Mouse (Mus musculus): ENCODE results near the gene Ick. TPM values are rescaled to one million over a fixed set of nuclear protein-coding genes. Genes with fewer than 3 reads are reported as not detected.
A peak's percentile ranks its signal among the peaks of the same experiment; 100 is the strongest.

Ick gene
- total RNA-seq, 1 experiment = 5.4 TPM

- H3K9me3 ChIP-seq (ENCODE audit: control insufficient read depth, insufficient read depth, low read depth, low read length) = no peaks in the 10 kb centered on the region
- in situ Hi-C loops (cut with MboI; ENCODE audit: low sequenced_read_pairs in 2 of 2, unreplicated experiment in 2 of 2) = no loop called here
- no peaks in the 10 kb centered on the region for H3K36me3 ChIP-seq (ENCODE audit: control insufficient read depth, insufficient read depth, low read length, poor library complexity, severe bottlenecking)
- H3K4me3 ChIP-seq (ENCODE audit: insufficient read depth in 1 of 2, low read depth in 1 of 2, low read length in 2 of 2, poor library complexity in 1 of 2, severe bottlenecking in 1 of 2) = no peak overlapping the region
- H3K9ac ChIP-seq (ENCODE audit: insufficient read depth, low read depth, low read length, poor library complexity, severe bottlenecking) = no peak overlapping the region
- no peak overlapping the region for H3K27ac ChIP-seq (ENCODE audit: insufficient read depth, low read depth, low read length, poor library complexity, severe bottlenecking)
- TF ChIP-seq ZNF384 (IDR thresholded peaks at IDR 0.05; ENCODE audit: low read depth, low read length) (no peak), ZC3H11A (IDR thresholded peaks at IDR 0.05; ENCODE audit: borderline replicate concordance, low read depth, low read length) (no peak), HCFC1 (IDR thresholded peaks at IDR 0.05; ENCODE audit: borderline replicate concordance, insufficient read depth, low read length) (no peak), CHD2 (IDR thresholded peaks at IDR 0.05; ENCODE audit: low read depth, low read length) (no peak), MAFK (IDR thresholded peaks at IDR 0.05; ENCODE audit: insufficient read depth, low read depth, low read length) (no peak)
- DNase-seq (ENCODE audit: low read depth, low spot score) = no peak
- H3K4me1 ChIP-seq (ENCODE audit: control insufficient read depth in 2 of 2, insufficient read depth in 2 of 2, low read length in 2 of 2, poor library complexity in 1 of 2) = 0 out of 4 replicates have a peak, but pooled peaks cover 1 to 2% of the 10 kb centered on the region in 2 experiments
These were observed 3.5 kb upstream of the Ick start for GRCm38 (mm10) chr9:78105501-78105932.

- TF ChIP-seq HCFC1 (IDR thresholded peaks at IDR 0.05; ENCODE audit: borderline replicate concordance, insufficient read depth, low read length) (no peak), ZC3H11A (IDR thresholded peaks at IDR 0.05; ENCODE audit: borderline replicate concordance, low read depth, low read length) (no peak), CHD2 (IDR thresholded peaks at IDR 0.05; ENCODE audit: low read depth, low read length) (no peak), MAFK (IDR thresholded peaks at IDR 0.05; ENCODE audit: insufficient read depth, low read depth, low read length) (no peak), ZNF384 (IDR thresholded peaks at IDR 0.05; ENCODE audit: low read depth, low read length) (no peak)
These were observed 2.2 kb upstream of the Ick start for GRCm38 (mm10) chr9:78106821-78107220.

GRCm38 (mm10) chr9:78107582-78107911 lies 1.4 kb upstream of the Ick start:
- in situ Hi-C loops (cut with MboI; ENCODE audit: low sequenced_read_pairs in 2 of 2, unreplicated experiment in 2 of 2) = no loop called here
- H3K4me1 ChIP-seq (ENCODE audit: control insufficient read depth in 2 of 2, insufficient read depth in 2 of 2, low read length in 2 of 2, poor library complexity in 1 of 2) = 0 out of 4 replicates have a peak, but pooled peaks cover 1 to 2% of the 10 kb centered on the region in 2 experiments
- H3K9ac ChIP-seq (ENCODE audit: insufficient read depth, low read depth, low read length, poor library complexity, severe bottlenecking) = peak overlapping the region; percentile 81; the same call in 1 of the 2 replicates
- no peak overlapping the region for H3K27ac ChIP-seq (ENCODE audit: insufficient read depth, low read depth, low read length, poor library complexity, severe bottlenecking)
- TF ChIP-seq ZNF384 (IDR thresholded peaks at IDR 0.05; ENCODE audit: low read depth, low read length) (no peak), HCFC1 (IDR thresholded peaks at IDR 0.05; ENCODE audit: borderline replicate concordance, insufficient read depth, low read length) (no peak), CHD2 (IDR thresholded peaks at IDR 0.05; ENCODE audit: low read depth, low read length) (no peak), ZC3H11A (IDR thresholded peaks at IDR 0.05; ENCODE audit: borderline replicate concordance, low read depth, low read length) (no peak), MAFK (IDR thresholded peaks at IDR 0.05; ENCODE audit: insufficient read depth, low read depth, low read length) (no peak)
- no peaks in the 10 kb centered on the region for H3K36me3 ChIP-seq (ENCODE audit: control insufficient read depth, insufficient read depth, low read length, poor library complexity, severe bottlenecking)
- H3K4me3 ChIP-seq (ENCODE audit: insufficient read depth in 1 of 2, low read depth in 1 of 2, low read length in 2 of 2, poor library complexity in 1 of 2, severe bottlenecking in 1 of 2) = peak overlapping the region; percentile 78 to 94
- no peaks in the 10 kb centered on the region for H3K9me3 ChIP-seq (ENCODE audit: control insufficient read depth, insufficient read depth, low read depth, low read length)
- DNase-seq (ENCODE audit: low read depth, low spot score) = no peak

More at GRCm38 (mm10) chr9:78106821-78107220, 2.2 kb upstream of the Ick start:
- no peak overlapping the region for H3K4me3 ChIP-seq (ENCODE audit: insufficient read depth in 1 of 2, low read depth in 1 of 2, low read length in 2 of 2, poor library complexity in 1 of 2, severe bottlenecking in 1 of 2)
- 0 out of 4 replicates have a peak, but pooled peaks cover 1 to 2% of the 10 kb centered on the region in 2 experiments for H3K4me1 ChIP-seq (ENCODE audit: control insufficient read depth in 2 of 2, insufficient read depth in 2 of 2, low read length in 2 of 2, poor library complexity in 1 of 2)
- no peaks in the 10 kb centered on the region for H3K9me3 ChIP-seq (ENCODE audit: control insufficient read depth, insufficient read depth, low read depth, low read length)
- no peak overlapping the region for H3K27ac ChIP-seq (ENCODE audit: insufficient read depth, low read depth, low read length, poor library complexity, severe bottlenecking)
- in situ Hi-C loops (cut with MboI; ENCODE audit: low sequenced_read_pairs in 2 of 2, unreplicated experiment in 2 of 2) = no loop called here
- no peak overlapping the region for H3K9ac ChIP-seq (ENCODE audit: insufficient read depth, low read depth, low read length, poor library complexity, severe bottlenecking)
- no peak for DNase-seq (ENCODE audit: low read depth, low spot score)
- H3K36me3 ChIP-seq (ENCODE audit: control insufficient read depth, insufficient read depth, low read length, poor library complexity, severe bottlenecking) = no peaks in the 10 kb centered on the region

- H3K4me1 ChIP-seq (ENCODE audit: control insufficient read depth in 2 of 2, insufficient read depth in 2 of 2, low read length in 2 of 2, poor library complexity in 1 of 2) = 0 out of 4 replicates have a peak, but pooled peaks cover 1 to 2% of the 10 kb centered on the region in 2 experiments
- no peaks in the 10 kb centered on the region for H3K36me3 ChIP-seq (ENCODE audit: control insufficient read depth, insufficient read depth, low read length, poor library complexity, severe bottlenecking)
- H3K9me3 ChIP-seq (ENCODE audit: control insufficient read depth, insufficient read depth, low read depth, low read length) = no peaks in the 10 kb centered on the region
- in situ Hi-C loops (cut with MboI; ENCODE audit: low sequenced_read_pairs in 2 of 2, unreplicated experiment in 2 of 2) = no loop called here
- peak overlapping the region; percentile 6; the same call in 1 of the 2 replicates for H3K27ac ChIP-seq (ENCODE audit: insufficient read depth, low read depth, low read length, poor library complexity, severe bottlenecking)
- H3K4me3 ChIP-seq (ENCODE audit: insufficient read depth in 1 of 2, low read depth in 1 of 2, low read length in 2 of 2, poor library complexity in 1 of 2, severe bottlenecking in 1 of 2) = peak overlapping the region; percentile 78 to 94
- peak overlapping the region; percentile 81 for H3K9ac ChIP-seq (ENCODE audit: insufficient read depth, low read depth, low read length, poor library complexity, severe bottlenecking)
- peak; percentile 47 for DNase-seq (ENCODE audit: low read depth, low spot score)
- TF ChIP-seq HCFC1 (IDR thresholded peaks at IDR 0.05; ENCODE audit: borderline replicate concordance, insufficient read depth, low read length) = no peak
- TF ChIP-seq MAFK (IDR thresholded peaks at IDR 0.05; ENCODE audit: insufficient read depth, low read depth, low read length) = no peak
- TF ChIP-seq ZNF384 (IDR thresholded peaks at IDR 0.05; ENCODE audit: low read depth, low read length) = no peak
- TF ChIP-seq ZC3H11A (IDR thresholded peaks at IDR 0.05; ENCODE audit: borderline replicate concordance, low read depth, low read length) = no peak
- no peak for TF ChIP-seq CHD2 (IDR thresholded peaks at IDR 0.05; ENCODE audit: low read depth, low read length)
These were observed 838 bp upstream of the Ick start for GRCm38 (mm10) chr9:78107912-78108795.
